Mouse (Mus musculus): ENCODE results near the gene Cyb5r3. TPM values are rescaled to one million over a fixed set of nuclear protein-coding genes. Genes with fewer than 3 reads are reported as not detected.

The Cyb5r3 gene
- 182 and 210 TPM in 2 replicates for polyA plus RNA-seq (2015; fragmentation: Nextera tagmentation; extraction: Ambion mirVana)

- Histone ChIP-seq H3K9me3 (no peaks in the 10 kb centered on the region), H3K4me1 (peaks cover 29% of the 10 kb centered on the region), H3K4me2 (peak within 1 kb of the TSS; percentile 82), H3K9ac (peak within 1 kb of the TSS; percentile 74), H3K36me3 (no peaks in the 10 kb centered on the region), H3K27me3 (replicated peaks) (no peaks in the 10 kb centered on the region), H3K27ac (peak within 1 kb of the TSS; percentile 90), H3K4me3 (replicated peaks) (peak within 1 kb of the TSS; percentile 93)
- WGBS: 32% methylated on average over 28 of the region's 28 CpGs
- peak; percentile 50 for ATAC-seq (ENCODE audit: insufficient read depth, low FRiP score, low read depth)
These were observed at the start of gene Cyb5r3 for GRCm38 (mm10) chr15:83172492-83173429. Gene Cyb5r3 (minus strand): TSS chr15:83172592.

GRCm38 (mm10) chr15:83221721-83222120, 49.3 kb upstream of the Cyb5r3 start:
- Histone ChIP-seq H3K4me1 (peaks cover 30% of the 10 kb centered on the region), H3K4me2 (no peak overlapping the region), H3K9ac (no peak overlapping the region), H3K27me3 (replicated peaks) (no peaks in the 10 kb centered on the region), H3K9me3 (no peaks in the 10 kb centered on the region), H3K36me3 (no peaks in the 10 kb centered on the region), H3K4me3 (replicated peaks) (no peak overlapping the region), H3K27ac (peak overlapping the region; percentile 94; the same call in 1 of the 2 replicates)
- WGBS: 68% methylated on average over 4 of the region's 4 CpGs
- ATAC-seq (ENCODE audit: insufficient read depth, low FRiP score, low read depth): no peak

GRCm38 (mm10) chr15:83220368-83221013, 48.1 kb upstream of the Cyb5r3 start:
- Histone ChIP-seq H3K4me3 (replicated peaks) (no peak overlapping the region), H3K4me2 (no peak overlapping the region), H3K9me3 (no peaks in the 10 kb centered on the region), H3K27ac (no peak overlapping the region), H3K4me1 (peaks cover 30% of the 10 kb centered on the region), H3K36me3 (no peaks in the 10 kb centered on the region), H3K9ac (no peak overlapping the region), H3K27me3 (replicated peaks) (no peaks in the 10 kb centered on the region)
- no peak for ATAC-seq (ENCODE audit: insufficient read depth, low FRiP score, low read depth)
- WGBS: 62% methylated on average over 9 of the region's 9 CpGs

- H3K9me3 ChIP-seq: no peaks in the 10 kb centered on the region
- H3K27ac ChIP-seq: peak overlapping the region; percentile 93
- H3K27me3 ChIP-seq (replicated peaks): no peaks in the 10 kb centered on the region
- 31% methylated on average over 5 of the region's 5 CpGs for WGBS
- H3K4me1 ChIP-seq: peaks cover 2% of the 10 kb centered on the region; the same call in 1 of the 2 replicates
- no peak overlapping the region for H3K9ac ChIP-seq
- H3K4me2 ChIP-seq: no peak overlapping the region
- H3K4me3 ChIP-seq (replicated peaks): no peak overlapping the region
- H3K36me3 ChIP-seq: no peaks in the 10 kb centered on the region
- ATAC-seq (ENCODE audit: insufficient read depth, low FRiP score, low read depth): peak; percentile 73
These were observed 43.2 kb upstream of the Cyb5r3 start for GRCm38 (mm10) chr15:83215322-83216216.

- Histone ChIP-seq H3K9ac (no peak overlapping the region), H3K4me3 (replicated peaks) (peak overlapping the region; percentile 28), H3K36me3 (no peaks in the 10 kb centered on the region), H3K4me1 (0 out of 2 replicates have a peak, but pooled peaks cover 5% of the 10 kb centered on the region), H3K27me3 (replicated peaks) (no peaks in the 10 kb centered on the region), H3K9me3 (no peaks in the 10 kb centered on the region), H3K27ac (peak overlapping the region; percentile 42; the same call in 1 of the 2 replicates), H3K4me2 (peak overlapping the region; percentile 57)
- WGBS: 19% methylated on average over 11 of the region's 11 CpGs
- ATAC-seq (ENCODE audit: insufficient read depth, low FRiP score, low read depth): peak; percentile 19; the same call in 1 of the 2 replicates
These were observed 37.8 kb upstream of the Cyb5r3 start for GRCm38 (mm10) chr15:83210229-83210628.

- no peak for ATAC-seq (ENCODE audit: insufficient read depth, low FRiP score, low read depth)
- Histone ChIP-seq H3K4me1 (0 out of 2 replicates have a peak, but pooled peaks cover 5% of the 10 kb centered on the region), H3K9ac (no peak overlapping the region), H3K4me2 (peak overlapping the region; percentile 57), H3K9me3 (no peaks in the 10 kb centered on the region), H3K36me3 (no peaks in the 10 kb centered on the region), H3K4me3 (replicated peaks) (peak overlapping the region; percentile 28), H3K27me3 (replicated peaks) (no peaks in the 10 kb centered on the region), H3K27ac (peak overlapping the region; percentile 42; the same call in 1 of the 2 replicates)
- 13% methylated on average over 10 of the region's 10 CpGs for WGBS
These were observed 37.3 kb upstream of the Cyb5r3 start for GRCm38 (mm10) chr15:83209719-83210118.

GRCm38 (mm10) chr15:83209092-83209695, 36.8 kb upstream of the Cyb5r3 start:
- WGBS: 39% methylated on average over 4 of the region's 4 CpGs
- Histone ChIP-seq H3K27ac (0 out of 2 replicates have a peak overlapping the region, but pooled peaks have one; percentile 42), H3K9me3 (no peaks in the 10 kb centered on the region), H3K4me1 (0 out of 2 replicates have a peak, but pooled peaks cover 5% of the 10 kb centered on the region), H3K4me2 (peak overlapping the region; percentile 57), H3K9ac (no peak overlapping the region), H3K27me3 (replicated peaks) (no peaks in the 10 kb centered on the region), H3K4me3 (replicated peaks) (peak overlapping the region; percentile 28), H3K36me3 (no peaks in the 10 kb centered on the region)
- ATAC-seq (ENCODE audit: insufficient read depth, low FRiP score, low read depth): no peak

- Histone ChIP-seq H3K27ac (no peak overlapping the region), H3K4me2 (peak overlapping the region; percentile 41), H3K36me3 (no peaks in the 10 kb centered on the region), H3K27me3 (replicated peaks) (no peaks in the 10 kb centered on the region), H3K4me1 (0 out of 2 replicates have a peak, but pooled peaks cover 3% of the 10 kb centered on the region), H3K9ac (no peak overlapping the region), H3K9me3 (no peaks in the 10 kb centered on the region), H3K4me3 (replicated peaks) (no peak overlapping the region)
- WGBS: 30% methylated on average over 10 of the region's 10 CpGs
- no peak for ATAC-seq (ENCODE audit: insufficient read depth, low FRiP score, low read depth)
These were observed 32.5 kb upstream of the Cyb5r3 start for GRCm38 (mm10) chr15:83204731-83205451.

GRCm38 (mm10) chr15:83202412-83202811, 30.0 kb upstream of the Cyb5r3 start:
- WGBS: 67% methylated on average over 4 of the region's 4 CpGs

GRCm38 (mm10) chr15:83193413-83193812, 21.0 kb upstream of the Cyb5r3 start:
- H3K9ac ChIP-seq: no peak overlapping the region
- no peak overlapping the region for H3K4me3 ChIP-seq (replicated peaks)
- no peaks in the 10 kb centered on the region for H3K36me3 ChIP-seq
- H3K4me1 ChIP-seq: no peaks in the 10 kb centered on the region
- H3K27ac ChIP-seq: no peak overlapping the region
- no peak for ATAC-seq (ENCODE audit: insufficient read depth, low FRiP score, low read depth)
- H3K9me3 ChIP-seq: no peaks in the 10 kb centered on the region
- 89% methylated on average over 4 of the region's 4 CpGs for WGBS
- H3K27me3 ChIP-seq (replicated peaks): no peaks in the 10 kb centered on the region
- no peak overlapping the region for H3K4me2 ChIP-seq

More at GRCm38 (mm10) chr15:83202412-83202811, 30.0 kb upstream of the Cyb5r3 start:
- H3K9me3 ChIP-seq: no peaks in the 10 kb centered on the region
- ATAC-seq (ENCODE audit: insufficient read depth, low FRiP score, low read depth): no peak
- H3K4me3 ChIP-seq (replicated peaks): no peak overlapping the region
- no peak overlapping the region for H3K4me2 ChIP-seq
- no peaks in the 10 kb centered on the region for H3K27me3 ChIP-seq (replicated peaks)
- no peak overlapping the region for H3K9ac ChIP-seq
- no peak overlapping the region for H3K27ac ChIP-seq
- no peaks in the 10 kb centered on the region for H3K4me1 ChIP-seq
- no peaks in the 10 kb centered on the region for H3K36me3 ChIP-seq
